Mouse (Mus musculus) limb, embryonic 10.5 days (tissue): ENCODE measurements around the gene Cdk5rap2. TPM values are rescaled to one million over a fixed set of nuclear protein-coding genes. Genes with fewer than 3 reads are reported as not detected.

Experiments
- DNase-seq: peaks from one replicate; pipeline ENCODE4 v3.0.0-alpha.2; 2017; ENCODE audit warnings: low spot score
- H3K27ac ChIP-seq: fragments of 300-500 bp; sonication (generic); 2 replicates; pipeline ENCODE4 v1.5.1; 2016; ENCODE audit warnings: mild to moderate bottlenecking
- H3K27me3 ChIP-seq: fragments of 300-500 bp; sonication (generic); 2 replicates; pipeline ENCODE4 v1.6.1; 2016; ENCODE audit warnings: low read depth, mild to moderate bottlenecking; ENCODE audit not compliant: poor library complexity, severe bottlenecking
- H3K36me3 ChIP-seq: fragments of 300-500 bp; sonication (generic); 2 replicates; pipeline ENCODE4 v1.6.1; 2016; ENCODE audit warnings: mild to moderate bottlenecking, moderate library complexity
- H3K4me1 ChIP-seq: fragments of 300-500 bp; sonication (generic); 2 replicates; pipeline ENCODE4 v1.6.1; 2016
- H3K4me3 ChIP-seq: fragments of 300-500 bp; sonication (generic); 2 replicates; pipeline ENCODE4 v1.5.1; 2016; ENCODE audit warnings: mild to moderate bottlenecking, moderate library complexity
- H3K9me3 ChIP-seq: fragments of 300-500 bp; sonication (generic); replicated peaks from 2 replicates; pipeline ENCODE4 v1.6.1; 2016; ENCODE audit warnings: mild to moderate bottlenecking
- WGBS: fragments of 180-500 bp; shearing (Covaris S2); methylation state at CpG from one replicate; pipeline ENCODE4 v1.1.7; 2016; 5-methylcytosine and 5-hydroxymethylcytosine counted together
- polyA plus RNA-seq: library from polyadenylated mRNA; unstranded; fragments of >200 nt; fragmentation: Nextera tagmentation; extraction: Ambion mirVana; gene quantifications from 2 replicates; pipeline ENCODE4 v1.2.1, GENCODE M21; 2016

Cdk5rap2 gene
- polyA plus RNA-seq, 1 experiment from 2014 or later = 31.6 TPM

DNA sequence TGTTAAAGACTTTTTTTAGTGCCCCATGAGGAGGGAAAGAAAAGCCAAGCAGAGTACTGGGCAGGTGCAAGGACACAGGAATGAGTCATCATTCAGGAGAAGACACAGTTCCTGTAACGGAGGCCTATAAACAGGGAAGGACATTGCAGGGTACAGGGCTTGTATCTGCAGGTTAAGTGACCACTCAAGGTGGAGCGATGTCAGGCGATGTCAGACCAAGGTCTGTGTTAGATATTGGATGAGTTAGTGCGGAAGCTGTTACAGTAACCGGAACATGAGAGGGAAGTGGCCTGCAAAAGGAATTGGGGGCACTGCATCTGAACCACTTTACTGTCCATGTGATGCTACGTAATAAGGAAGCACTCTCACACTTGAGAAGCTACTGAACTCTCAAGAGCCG lies 170.5 kb downstream of the Cdk5rap2 start:
- peaks cover 97% of the 10 kb centered on the region for H3K36me3 ChIP-seq
- DNase-seq = no peak

DNA sequence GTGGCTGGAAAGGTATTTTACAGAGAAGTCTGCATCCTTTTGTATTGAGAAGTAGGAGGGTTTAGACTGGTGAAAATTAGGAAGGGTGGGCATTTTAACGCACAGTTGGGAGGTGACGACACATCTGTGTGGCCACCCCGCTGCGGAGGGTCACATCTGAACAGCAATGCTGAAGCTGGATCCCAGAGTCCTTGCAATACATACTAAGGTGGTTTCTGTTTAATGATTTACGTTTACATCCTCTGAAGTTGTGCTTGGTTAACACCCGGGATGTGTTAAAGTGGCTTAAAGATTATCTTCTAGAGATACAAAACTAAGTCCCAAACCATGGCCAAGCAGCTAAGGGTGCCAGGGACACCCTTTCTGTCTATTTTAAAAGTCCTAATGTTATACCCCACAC lies 171.4 kb downstream of the Cdk5rap2 start:
- Histone ChIP-seq H3K27me3 (no peaks in the 10 kb centered on the region), H3K4me3 (no peak overlapping the region), H3K9me3 (no peaks in the 10 kb centered on the region), H3K36me3 (peaks cover 97% of the 10 kb centered on the region), H3K27ac (no peak overlapping the region), H3K4me1 (peaks cover 1% of the 10 kb centered on the region; the same call in 1 of the 2 replicates)
- 96% methylated on average over 6 of the region's 6 CpGs for WGBS
- DNase-seq = no peak

More for the DNA sequence above, 170.5 kb downstream of the Cdk5rap2 start:
- Histone ChIP-seq H3K27me3 (no peaks in the 10 kb centered on the region), H3K9me3 (no peaks in the 10 kb centered on the region), H3K4me3 (no peak overlapping the region), H3K4me1 (peaks cover 10% of the 10 kb centered on the region), H3K27ac (no peak overlapping the region)
- WGBS = 94% methylated on average over 7 of the region's 7 CpGs

DNA sequence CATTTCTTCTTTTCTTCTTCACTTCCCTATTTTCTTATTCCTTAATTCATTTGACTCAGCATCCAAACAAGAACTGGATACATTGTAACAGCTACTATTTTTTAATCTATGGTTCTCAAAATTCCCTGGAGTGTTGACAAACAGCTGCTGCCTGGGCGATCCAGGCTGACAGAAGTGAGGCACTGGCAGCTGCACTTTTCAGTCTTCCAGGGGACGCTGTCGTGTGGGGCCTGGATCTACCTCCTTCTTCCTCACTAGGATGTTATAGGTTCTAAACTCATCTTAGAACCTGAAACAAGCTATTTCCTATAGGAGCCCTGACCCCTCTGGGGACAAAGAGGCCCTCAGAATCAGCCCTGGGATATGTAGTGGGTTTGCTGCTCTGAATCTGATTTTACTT lies 177.9 kb downstream of the Cdk5rap2 start:
- Histone ChIP-seq H3K36me3 (peaks cover 73% of the 10 kb centered on the region), H3K4me1 (no peaks in the 10 kb centered on the region), H3K27ac (no peak overlapping the region), H3K9me3 (no peaks in the 10 kb centered on the region), H3K4me3 (no peak overlapping the region), H3K27me3 (no peaks in the 10 kb centered on the region)
- DNase-seq = no peak
- WGBS = 92% methylated on average over 3 of the region's 3 CpGs

DNA sequence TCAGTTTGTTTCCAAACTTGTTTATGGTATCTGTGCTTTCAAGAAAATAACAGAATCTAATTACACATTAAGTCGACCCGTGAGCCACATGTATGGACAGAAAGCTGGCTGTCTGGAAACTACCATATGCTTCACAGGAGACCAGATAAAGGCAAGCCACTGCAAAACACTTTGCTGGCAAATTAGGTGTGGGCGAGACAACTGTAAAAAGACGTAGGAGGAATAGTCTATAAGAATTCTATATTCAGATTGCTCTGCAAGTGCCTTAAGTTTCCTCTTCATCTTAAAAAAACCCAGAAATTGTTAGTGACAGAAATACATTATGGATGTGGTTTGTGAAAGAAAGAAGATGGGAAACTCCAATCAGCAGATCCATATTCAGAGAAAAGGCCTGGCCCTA lies 180.4 kb downstream of the Cdk5rap2 start:
- Histone ChIP-seq H3K9me3 (no peaks in the 10 kb centered on the region), H3K4me3 (no peak overlapping the region), H3K27me3 (no peaks in the 10 kb centered on the region), H3K4me1 (no peaks in the 10 kb centered on the region), H3K27ac (no peak overlapping the region), H3K36me3 (peaks cover 75% of the 10 kb centered on the region)
- no peak for DNase-seq
- 93% methylated on average over 4 of the region's 4 CpGs for WGBS

DNA sequence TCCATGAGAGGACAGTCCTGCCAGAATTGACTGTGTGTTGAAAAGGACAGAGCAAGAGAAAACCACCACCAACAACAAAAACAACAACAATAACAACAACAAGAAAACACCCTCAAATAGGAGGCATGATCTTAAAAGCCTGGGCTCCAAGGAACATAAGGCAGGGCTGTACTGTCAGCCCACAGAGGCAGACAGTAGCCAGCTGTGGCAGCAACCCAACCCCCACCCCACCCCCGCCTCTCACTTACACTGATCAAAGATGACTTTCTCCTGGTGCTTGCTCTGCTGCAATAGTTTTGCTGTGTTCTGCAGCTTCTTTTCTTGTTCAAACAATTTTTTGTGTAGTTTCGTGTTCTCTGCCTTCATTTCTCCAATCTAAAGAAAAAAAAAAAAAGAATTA lies 181.9 kb downstream of the Cdk5rap2 start:
- H3K27ac ChIP-seq = no peak overlapping the region
- DNase-seq = no peak
- no peak overlapping the region for H3K4me3 ChIP-seq
- no peaks in the 10 kb centered on the region for H3K27me3 ChIP-seq
- peaks cover 76% of the 10 kb centered on the region for H3K36me3 ChIP-seq
- WGBS = 62% methylated on average over 2 of the region's 2 CpGs
- no peaks in the 10 kb centered on the region for H3K4me1 ChIP-seq
- H3K9me3 ChIP-seq = no peaks in the 10 kb centered on the region

DNA sequence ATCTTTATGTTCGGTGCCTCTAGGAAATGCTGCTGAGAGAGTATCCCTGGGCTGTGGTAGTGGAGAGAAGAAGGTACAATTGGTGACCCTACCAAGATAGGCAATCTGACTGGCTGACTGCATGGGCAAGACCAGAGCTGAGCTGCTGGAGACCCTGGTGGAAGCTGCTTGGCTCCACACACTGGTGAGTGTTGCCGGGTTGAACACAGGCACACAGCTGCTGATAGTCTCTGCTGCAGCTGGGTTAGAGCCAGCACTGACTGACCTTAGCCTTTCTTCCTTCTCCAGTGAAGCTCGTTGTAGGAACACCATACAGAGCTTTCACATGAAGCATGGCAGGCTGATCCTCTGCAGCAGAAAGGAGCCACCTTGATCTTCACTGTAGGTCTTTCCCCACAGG lies 182.6 kb downstream of the Cdk5rap2 start:
- 90% methylated on average over 3 of the region's 3 CpGs for WGBS
- Histone ChIP-seq H3K9me3 (no peaks in the 10 kb centered on the region), H3K27me3 (no peaks in the 10 kb centered on the region), H3K4me1 (no peaks in the 10 kb centered on the region), H3K36me3 (peaks cover 77% of the 10 kb centered on the region), H3K4me3 (no peak overlapping the region), H3K27ac (no peak overlapping the region)
- no peak for DNase-seq

DNA sequence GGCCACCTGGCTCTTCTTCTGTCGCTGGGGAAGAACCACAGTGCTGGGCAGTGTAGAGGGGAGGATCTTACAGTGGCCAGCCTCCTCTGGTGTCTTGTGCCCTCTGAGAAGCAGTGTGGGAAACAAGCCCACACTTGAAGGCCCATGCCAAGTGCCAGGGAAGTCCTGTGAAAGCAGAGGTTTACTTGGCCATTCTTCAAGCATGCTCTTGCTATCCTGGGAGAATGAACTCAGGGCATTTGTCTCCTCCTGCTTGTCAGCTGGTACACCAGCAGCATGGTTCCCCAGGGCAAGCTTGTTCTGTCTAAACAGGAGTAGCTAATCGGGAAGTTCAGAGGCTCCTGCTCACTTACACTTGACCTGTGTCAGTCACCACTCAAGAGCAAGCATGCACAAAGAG lies 185.7 kb downstream of the Cdk5rap2 start:
- peaks cover 6% of the 10 kb centered on the region; the same call in 1 of the 2 replicates for H3K4me1 ChIP-seq
- no peak for DNase-seq
- WGBS = 90% methylated on average over 2 of the region's 2 CpGs
- H3K27me3 ChIP-seq = no peaks in the 10 kb centered on the region
- no peak overlapping the region for H3K27ac ChIP-seq
- H3K36me3 ChIP-seq = peaks cover 93% of the 10 kb centered on the region
- H3K4me3 ChIP-seq = no peak overlapping the region
- H3K9me3 ChIP-seq = no peaks in the 10 kb centered on the region

DNA sequence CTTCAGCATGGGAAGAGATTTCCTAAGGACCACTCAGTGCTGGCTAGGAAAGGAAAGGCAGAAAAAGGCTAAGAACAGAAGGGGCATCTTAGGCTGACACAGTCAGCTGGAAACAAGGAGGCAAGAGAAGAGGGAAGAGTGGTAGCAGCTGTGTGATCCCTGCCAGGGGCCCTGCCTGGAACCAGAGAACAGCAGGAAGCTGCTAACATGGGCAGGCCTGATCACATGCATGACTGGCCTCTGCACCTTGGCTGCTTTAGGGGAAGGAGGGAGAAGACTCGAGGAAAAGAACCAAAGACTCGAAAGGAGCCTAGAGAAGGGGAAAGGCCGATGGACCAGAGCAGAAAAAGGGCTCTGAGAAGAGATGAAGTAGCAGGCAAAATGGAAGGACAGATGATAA lies 188.4 kb downstream of the Cdk5rap2 start:
- Histone ChIP-seq H3K9me3 (no peaks in the 10 kb centered on the region), H3K27ac (no peak overlapping the region), H3K27me3 (no peaks in the 10 kb centered on the region), H3K36me3 (peaks cover 84% of the 10 kb centered on the region), H3K4me1 (peaks cover 6% of the 10 kb centered on the region; the same call in 1 of the 2 replicates), H3K4me3 (no peak overlapping the region)
- WGBS = 85% methylated on average over 3 of the region's 3 CpGs
- DNase-seq = no peak

DNA sequence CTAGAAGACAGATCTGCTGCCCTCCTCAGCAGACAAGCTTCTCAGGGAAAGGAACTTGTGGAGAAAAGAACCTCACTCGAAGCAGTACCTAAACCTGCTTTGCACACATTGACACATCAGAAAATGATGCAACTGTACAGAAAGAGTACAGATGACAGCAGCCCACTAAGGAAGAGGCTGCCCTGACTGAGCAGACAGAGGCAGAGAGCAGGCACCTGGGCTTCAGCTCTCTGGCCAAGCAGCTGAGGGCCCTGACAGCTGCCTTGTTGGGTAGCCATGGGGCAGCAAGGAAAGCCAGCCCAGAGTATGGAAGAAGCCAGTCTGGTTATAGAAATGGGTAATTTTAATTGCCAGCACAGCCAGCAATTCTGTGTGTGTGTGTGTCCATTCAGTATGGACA lies 188.9 kb downstream of the Cdk5rap2 start:
- no peak for DNase-seq
- peaks cover 6% of the 10 kb centered on the region; the same call in 1 of the 2 replicates for H3K4me1 ChIP-seq
- no peaks in the 10 kb centered on the region for H3K9me3 ChIP-seq
- H3K27ac ChIP-seq = no peak overlapping the region
- H3K36me3 ChIP-seq = peaks cover 79% of the 10 kb centered on the region
- H3K4me3 ChIP-seq = no peak overlapping the region
- no peaks in the 10 kb centered on the region for H3K27me3 ChIP-seq
- WGBS = 83% methylated on average over 1 of the region's 1 CpGs

DNA sequence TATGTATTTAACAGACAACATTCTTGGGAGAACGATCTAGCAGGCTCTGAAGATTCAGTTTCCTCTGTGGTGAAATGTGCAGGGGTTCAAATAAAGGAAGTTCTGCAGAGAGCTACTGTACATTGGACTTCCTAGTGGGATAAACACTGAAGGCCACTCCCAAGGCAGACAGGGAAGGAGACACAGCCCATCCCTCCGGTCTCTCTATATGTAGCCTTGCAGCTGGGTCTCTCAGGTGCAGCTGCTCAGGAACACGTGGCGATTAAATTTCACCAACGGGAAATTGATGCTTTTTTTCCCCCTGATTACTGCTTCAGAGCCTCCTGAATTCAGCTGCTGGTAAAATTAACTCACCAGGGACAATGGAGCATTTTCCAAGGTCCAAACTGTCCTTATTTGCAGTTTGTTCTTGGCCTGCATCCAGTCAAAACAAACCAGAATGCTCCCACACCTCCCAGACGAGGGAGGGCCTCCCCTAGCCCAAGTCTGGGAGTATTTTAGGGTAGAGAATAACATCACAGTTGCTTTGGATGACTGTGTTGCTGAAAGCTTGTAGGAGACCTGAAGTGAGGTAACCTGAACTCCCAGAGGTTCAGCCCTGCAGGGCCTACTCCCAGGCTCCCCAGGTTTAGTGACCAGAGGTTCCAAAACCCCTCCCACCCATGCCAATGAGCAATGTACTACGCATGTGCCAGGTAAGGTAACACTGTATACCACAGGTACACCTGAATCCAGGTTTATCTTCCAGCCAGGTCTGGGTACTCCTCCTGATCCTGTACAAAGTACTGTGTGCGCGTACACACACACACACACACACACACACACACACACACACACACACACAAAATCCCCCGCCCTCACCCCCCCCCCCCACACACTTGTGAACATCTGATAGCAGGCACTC lies 189.7 kb downstream of the Cdk5rap2 start:
- Histone ChIP-seq H3K36me3 (peaks cover 70% of the 10 kb centered on the region), H3K4me3 (no peak overlapping the region), H3K9me3 (no peaks in the 10 kb centered on the region), H3K27me3 (no peaks in the 10 kb centered on the region), H3K27ac (no peak overlapping the region), H3K4me1 (peaks cover 6% of the 10 kb centered on the region; the same call in 1 of the 2 replicates)
- WGBS = 89% methylated on average over 9 of the region's 10 CpGs
- no peak for DNase-seq

DNA sequence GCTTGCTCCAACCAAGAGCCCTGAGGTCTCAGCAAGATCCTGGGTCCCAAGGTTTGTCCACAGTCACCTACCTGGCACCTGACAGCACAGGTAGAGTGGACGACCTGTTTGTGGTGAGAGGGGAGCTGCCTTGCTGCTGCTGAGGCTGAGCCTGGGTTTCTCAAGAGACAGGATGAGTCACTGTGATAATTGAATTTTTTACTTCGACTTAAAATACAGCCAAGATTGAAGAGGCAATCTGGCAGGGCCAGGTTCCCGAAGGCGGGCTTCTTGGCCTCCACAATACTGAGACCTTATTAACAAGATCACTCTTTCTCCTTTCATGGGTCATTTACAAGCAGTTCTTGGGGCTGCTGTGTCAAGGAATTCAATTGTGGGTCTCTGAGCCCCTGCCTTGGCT lies 190.5 kb downstream of the Cdk5rap2 start:
- Histone ChIP-seq H3K4me3 (no peak overlapping the region), H3K9me3 (no peaks in the 10 kb centered on the region), H3K27ac (no peak overlapping the region), H3K4me1 (peaks cover 6% of the 10 kb centered on the region; the same call in 1 of the 2 replicates), H3K27me3 (no peaks in the 10 kb centered on the region), H3K36me3 (peaks cover 63% of the 10 kb centered on the region)
- 90% methylated on average over 4 of the region's 4 CpGs for WGBS
- DNase-seq = no peak

DNA sequence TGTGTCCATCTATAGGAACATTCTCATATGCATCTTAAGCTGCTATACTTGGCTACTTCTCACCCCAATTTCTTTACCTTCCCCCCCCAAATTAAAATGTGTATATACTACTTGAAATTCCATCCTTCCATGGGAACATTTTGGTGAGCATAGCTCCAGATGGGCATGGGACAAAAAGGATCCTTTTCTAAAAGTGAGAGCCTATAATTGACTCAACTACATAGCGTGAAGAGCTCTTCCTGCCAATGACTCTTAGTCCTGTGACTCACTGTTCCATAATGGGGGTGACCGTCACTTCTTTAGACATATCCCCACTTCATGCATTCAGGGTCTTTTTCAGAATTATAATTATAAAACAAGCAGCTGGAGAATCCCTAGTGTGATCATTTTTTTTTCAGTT lies 224.3 kb downstream of the Cdk5rap2 start:
- no peaks in the 10 kb centered on the region for H3K36me3 ChIP-seq
- no peaks in the 10 kb centered on the region for H3K9me3 ChIP-seq
- no peak overlapping the region for H3K27ac ChIP-seq
- no peak for DNase-seq
- WGBS = 89% methylated on average over 2 of the region's 2 CpGs
- no peaks in the 10 kb centered on the region for H3K27me3 ChIP-seq
- H3K4me1 ChIP-seq = no peaks in the 10 kb centered on the region
- no peak overlapping the region for H3K4me3 ChIP-seq
